Mouse (Mus musculus) midbrain, embryonic 12.5 days (tissue): Measurements from ENCODE around the gene Jmjd6. TPM values are rescaled to one million over a fixed set of nuclear protein-coding genes. Genes with fewer than 3 reads are reported as not detected.
"Not testable (repeated sequence)": the region's sequence is repeated elsewhere in the genome, so short reads cannot be mapped to it uniquely, and the experiment has no call there.

Experiments
- ATAC-seq: fragments of 200-750 bp; cut with Nextera tagmentation; 2 replicates; pipeline ENCODE4 v1.8.0; 2017; ENCODE audit warnings: low read depth, moderate TSS enrichment, moderate library complexity; ENCODE audit not compliant: low FRiP score
- H3K27ac ChIP-seq: fragments of 300-500 bp; sonication (generic); replicated peaks from 2 replicates; pipeline ENCODE4 v1.5.1; 2016; ENCODE audit warnings: mild to moderate bottlenecking
- H3K27me3 ChIP-seq: fragments of 300-500 bp; sonication (generic); 2 replicates; pipeline ENCODE4 v1.6.1; 2016; ENCODE audit warnings: mild to moderate bottlenecking
- H3K36me3 ChIP-seq: fragments of 300-500 bp; sonication (generic); 2 replicates; pipeline ENCODE4 v1.6.1; 2016
- H3K4me1 ChIP-seq: fragments of 300-500 bp; sonication (generic); 2 replicates; pipeline ENCODE4 v1.6.1; 2016
- H3K4me2 ChIP-seq: fragments of 300-500 bp; sonication (generic); replicated peaks from 2 replicates; pipeline ENCODE4 v1.6.1; 2016; ENCODE audit warnings: mild to moderate bottlenecking, moderate library complexity
- H3K4me3 ChIP-seq: fragments of 300-500 bp; sonication (generic); 2 replicates; pipeline ENCODE4 v1.5.1; 2016; ENCODE audit warnings: mild to moderate bottlenecking
- H3K9ac ChIP-seq: fragments of 300-500 bp; sonication (generic); replicated peaks from 2 replicates; pipeline ENCODE4 v1.6.1; 2016; ENCODE audit warnings: mild to moderate bottlenecking, moderate library complexity
- H3K9me3 ChIP-seq: fragments of 300-500 bp; sonication (generic); 2 replicates; pipeline ENCODE4 v1.6.1; 2016; ENCODE audit warnings: mild to moderate bottlenecking
- WGBS: fragments of 180-500 bp; shearing (Covaris S2); methylation state at CpG from one replicate; pipeline ENCODE4 v1.1.7; 2016; 5-methylcytosine and 5-hydroxymethylcytosine counted together
- polyA plus RNA-seq: library from polyadenylated mRNA; unstranded; fragments of >200 nt; fragmentation: Nextera tagmentation; extraction: Ambion mirVana; gene quantifications from 2 replicates; pipeline ENCODE4 v1.2.1, GENCODE M21; 2016

Gene Jmjd6
- polyA plus RNA-seq, 1 experiment from 2014 or later, result 95.2 TPM

DNA sequence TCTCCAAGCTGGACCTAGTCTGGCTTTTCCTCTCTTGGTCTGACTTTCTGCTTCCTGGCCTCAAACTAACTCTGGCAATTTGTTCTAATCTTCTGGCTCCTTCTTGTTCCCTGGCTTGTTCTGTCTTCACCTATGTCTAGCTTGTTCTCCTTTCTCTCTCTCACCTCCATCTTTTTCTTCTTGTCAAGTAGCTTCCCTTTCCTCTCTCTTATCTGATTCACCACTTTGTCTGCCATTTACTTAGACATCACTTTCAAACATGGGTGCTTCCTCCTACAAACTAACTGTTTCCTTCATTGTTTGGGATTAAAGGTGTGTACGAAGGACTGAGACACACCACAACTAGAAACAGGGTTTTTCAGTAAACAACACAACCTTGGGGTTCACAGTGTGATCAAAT lies 8.3 kb downstream of the Jmjd6 start:
- H3K4me1 ChIP-seq, result peaks cover 18% of the 10 kb centered on the region
- no peak overlapping the region for H3K9ac ChIP-seq
- no peak overlapping the region for H3K4me2 ChIP-seq
- H3K4me3 ChIP-seq, result no peak overlapping the region
- H3K36me3 ChIP-seq, result peaks cover 66% of the 10 kb centered on the region
- no peaks in the 10 kb centered on the region for H3K27me3 ChIP-seq
- no peak for ATAC-seq
- H3K27ac ChIP-seq, result no peak overlapping the region
- WGBS, result 98% methylated on average over 1 of the region's 1 CpGs
- H3K9me3 ChIP-seq, result no peaks in the 10 kb centered on the region

GRCm38 (mm10) chr11:116832172-116832685 lies 11.0 kb downstream of the Jmjd6 start:
- Histone ChIP-seq H3K27me3 (no peaks in the 10 kb centered on the region), H3K36me3 (peaks cover 40% of the 10 kb centered on the region), H3K27ac (peak overlapping the region; percentile 52), H3K4me3 (no peak overlapping the region), H3K4me1 (peaks cover 27% of the 10 kb centered on the region), H3K4me2 (no peak overlapping the region), H3K9me3 (no peaks in the 10 kb centered on the region), H3K9ac (no peak overlapping the region)
- WGBS, result 28% methylated on average over 4 of the region's 4 CpGs
- ATAC-seq, result no peak

- Histone ChIP-seq H3K4me1 (peaks cover 44% of the 10 kb centered on the region), H3K27ac (peak within 1 kb of the TSS; percentile 67), H3K4me2 (peak within 1 kb of the TSS; percentile 85), H3K9me3 (no peaks in the 10 kb centered on the region), H3K4me3 (peak within 1 kb of the TSS; percentile 75), H3K36me3 (0 out of 2 replicates have a peak, but pooled peaks cover 6% of the 10 kb centered on the region), H3K27me3 (no peaks in the 10 kb centered on the region), H3K9ac (peak within 1 kb of the TSS; percentile 84)
- under 1% methylated on average over 64 of the region's 71 CpGs for WGBS
- ATAC-seq, result peak; percentile 45
These were observed 15.6 kb downstream of the Jmjd6 start, which contains the start of gene Mxra7 for GRCm38 (mm10) chr11:116827534-116828165. Gene Mxra7, minus strand, starts transcription at chr11:116828046.

- H3K4me2 ChIP-seq, result peak overlapping the region; percentile 85
- peak overlapping the region; percentile 75 for H3K4me3 ChIP-seq
- H3K27me3 ChIP-seq, result no peaks in the 10 kb centered on the region
- no peak for ATAC-seq
- H3K9me3 ChIP-seq, result no peaks in the 10 kb centered on the region
- 0 out of 2 replicates have a peak, but pooled peaks cover 6% of the 10 kb centered on the region for H3K36me3 ChIP-seq
- 18% methylated on average over 17 of the region's 17 CpGs for WGBS
- H3K4me1 ChIP-seq, result peaks cover 47% of the 10 kb centered on the region
- H3K9ac ChIP-seq, result peak overlapping the region; percentile 84
- peak overlapping the region; percentile 67 for H3K27ac ChIP-seq
These were observed 16.4 kb downstream of the Jmjd6 start for GRCm38 (mm10) chr11:116826550-116827504.

DNA sequence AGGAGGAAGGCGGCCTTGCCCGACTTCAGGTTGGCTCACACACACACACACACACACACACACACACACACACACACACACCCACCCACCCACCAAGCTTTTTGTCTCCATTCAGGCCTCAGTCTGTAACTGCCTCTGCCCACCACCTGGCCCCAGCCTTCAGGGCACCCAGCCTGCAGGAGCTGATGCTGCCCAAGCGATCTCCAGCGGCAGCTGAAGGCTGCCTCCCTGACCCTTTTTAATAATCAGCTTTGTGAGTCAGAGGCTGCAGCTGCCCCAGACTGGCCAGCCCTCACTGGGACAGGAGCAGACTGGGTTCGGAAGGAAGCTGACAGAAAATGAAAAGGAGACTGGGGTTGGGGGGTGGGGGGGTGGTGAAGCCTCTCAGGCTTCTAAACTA lies 18.0 kb downstream of the Jmjd6 start:
- Histone ChIP-seq H3K4me1 (peaks cover 59% of the 10 kb centered on the region), H3K4me3 (0 out of 2 replicates have a peak overlapping the region, but pooled peaks have one; percentile 0), H3K27ac (peak overlapping the region; percentile 67), H3K4me2 (peak overlapping the region; percentile 85), H3K27me3 (no peaks in the 10 kb centered on the region), H3K9me3 (no peaks in the 10 kb centered on the region), H3K9ac (no peak overlapping the region; the same call in 1 of the 2 replicates), H3K36me3 (no peaks in the 10 kb centered on the region)
- 26% methylated on average over 4 of the region's 5 CpGs for WGBS
- 0 out of 2 replicates have a peak, but pooled peaks have one; percentile 19 for ATAC-seq

DNA sequence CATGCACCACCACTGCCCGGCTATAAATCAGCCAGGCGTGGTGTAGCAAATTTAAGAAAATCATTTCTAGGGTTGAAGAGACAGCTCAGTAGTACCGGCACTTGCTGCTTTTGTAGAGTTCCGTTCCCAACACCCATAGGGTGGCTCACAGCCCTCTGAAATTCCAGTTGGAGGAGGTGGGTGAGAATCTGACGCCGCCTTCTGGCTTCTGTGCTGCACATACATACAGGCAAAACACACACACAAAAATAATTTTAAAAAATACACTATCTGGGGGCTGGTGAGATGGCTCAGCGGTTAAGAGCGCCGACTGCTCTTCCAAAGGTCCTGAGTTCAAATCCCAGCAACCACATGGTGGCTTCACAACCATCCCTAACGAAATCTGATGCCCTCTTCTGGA lies 19.4 kb downstream of the Jmjd6 start:
- not testable (repeated sequence) for H3K4me3 ChIP-seq, H3K27ac ChIP-seq, H3K9me3 ChIP-seq, H3K36me3 ChIP-seq, H3K4me2 ChIP-seq, H3K9ac ChIP-seq, ATAC-seq, H3K27me3 ChIP-seq
- WGBS, result 98% methylated on average over 10 of the region's 10 CpGs
- peaks cover 57% of the 10 kb centered on the region for H3K4me1 ChIP-seq

DNA sequence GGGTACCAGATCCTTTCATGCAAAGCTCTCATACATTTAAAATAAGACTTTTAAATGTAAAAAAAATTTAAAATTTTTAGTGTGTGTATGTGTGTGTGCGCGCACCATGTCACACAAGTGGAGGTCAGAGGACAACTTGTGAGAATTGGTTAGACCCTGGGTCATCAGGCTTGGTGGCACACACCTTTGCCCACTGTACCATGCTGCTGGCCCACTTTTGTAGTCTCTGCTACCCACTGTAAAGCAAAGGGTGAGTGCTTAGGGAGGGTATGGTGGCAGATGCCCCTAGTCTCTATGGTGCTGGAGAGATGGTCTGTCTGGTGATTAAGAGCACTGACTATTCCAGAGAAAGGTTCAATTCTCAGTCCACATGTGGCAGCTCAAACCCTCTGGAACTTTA lies 20.0 kb downstream of the Jmjd6 start:
- no peak for ATAC-seq
- no peaks in the 10 kb centered on the region for H3K27me3 ChIP-seq
- H3K9me3 ChIP-seq, result no peaks in the 10 kb centered on the region
- no peak overlapping the region for H3K4me2 ChIP-seq
- WGBS, result 100% methylated on average over 2 of the region's 2 CpGs
- H3K4me3 ChIP-seq, result no peak overlapping the region
- H3K4me1 ChIP-seq, result peaks cover 54% of the 10 kb centered on the region
- no peak overlapping the region for H3K9ac ChIP-seq
- no peak overlapping the region for H3K27ac ChIP-seq
- H3K36me3 ChIP-seq, result no peaks in the 10 kb centered on the region

DNA sequence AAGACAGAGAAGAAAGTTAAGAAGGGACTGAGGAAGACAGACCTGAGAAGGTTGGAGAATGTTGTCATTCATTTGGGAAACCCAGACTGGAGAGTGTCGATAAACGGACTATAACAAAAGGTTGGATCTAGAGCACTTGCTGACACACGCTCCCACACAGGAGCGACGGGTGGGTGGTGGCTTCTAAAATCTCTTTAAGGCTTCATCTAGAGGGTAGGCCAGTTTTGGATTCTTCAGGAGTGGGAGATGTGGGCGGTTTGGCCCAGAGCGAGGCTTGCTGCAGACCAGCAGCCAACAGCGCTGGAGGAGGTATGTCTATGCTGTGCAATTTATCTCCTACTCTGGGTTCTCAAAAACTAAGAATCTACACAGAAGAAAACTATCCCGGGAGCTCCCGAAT lies 20.6 kb downstream of the Jmjd6 start:
- Histone ChIP-seq H3K4me1 (peaks cover 48% of the 10 kb centered on the region), H3K4me3 (no peak overlapping the region), H3K36me3 (no peaks in the 10 kb centered on the region), H3K4me2 (no peak overlapping the region), H3K9ac (no peak overlapping the region), H3K27me3 (no peaks in the 10 kb centered on the region), H3K27ac (no peak overlapping the region), H3K9me3 (no peaks in the 10 kb centered on the region)
- ATAC-seq, result no peak
- WGBS, result 92% methylated on average over 10 of the region's 10 CpGs

- Histone ChIP-seq H3K9ac (no peak overlapping the region), H3K4me1 (peaks cover 44% of the 10 kb centered on the region), H3K4me2 (no peak overlapping the region), H3K4me3 (no peak overlapping the region), H3K9me3 (no peaks in the 10 kb centered on the region), H3K27ac (no peak overlapping the region), H3K36me3 (no peaks in the 10 kb centered on the region), H3K27me3 (no peaks in the 10 kb centered on the region)
- ATAC-seq, result no peak
- WGBS, result 52% methylated on average over 10 of the region's 10 CpGs
These were observed 21.0 kb downstream of the Jmjd6 start for GRCm38 (mm10) chr11:116822215-116822614.

DNA sequence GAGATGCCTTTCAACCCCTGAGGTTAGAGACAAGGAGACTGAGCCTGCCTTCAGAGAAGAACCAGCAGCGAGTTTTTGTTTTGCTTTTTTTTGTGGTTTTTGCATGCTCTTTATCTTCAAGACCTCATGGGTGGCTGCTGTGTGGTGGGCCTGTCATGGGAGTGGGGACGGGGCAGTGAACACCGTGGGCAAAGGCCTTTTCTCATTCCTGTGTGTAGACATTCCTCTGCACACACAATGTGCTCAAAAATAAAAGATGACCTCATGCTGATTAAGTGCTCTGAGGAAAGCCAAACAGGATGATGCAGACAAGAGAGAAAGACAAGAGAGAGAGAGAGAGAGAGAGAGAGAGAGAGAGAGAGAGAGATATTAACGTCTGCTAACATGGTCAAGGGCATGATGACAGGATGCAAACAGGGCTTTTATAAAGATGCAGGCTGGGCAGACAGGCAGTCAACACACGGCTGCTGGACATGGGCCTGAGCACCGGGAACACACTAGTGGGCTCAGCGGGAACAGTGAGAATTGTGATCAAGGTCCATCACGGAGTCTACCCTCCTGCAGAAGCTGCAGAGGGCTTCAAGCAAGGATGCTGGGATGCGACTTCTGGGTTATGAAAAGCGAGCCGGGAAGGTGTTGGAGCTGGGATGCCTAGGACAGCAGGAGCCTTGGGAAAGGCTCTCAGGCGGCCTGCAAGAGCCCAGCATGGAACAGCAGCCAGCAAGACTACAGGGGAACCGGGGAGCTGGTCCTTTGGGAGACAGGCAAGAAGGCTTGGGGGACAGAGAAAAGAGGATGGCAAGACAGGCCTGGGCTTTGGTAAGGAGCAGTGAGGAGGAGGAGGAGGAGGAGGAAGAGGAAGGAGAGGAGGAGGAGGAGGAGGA lies 21.9 kb downstream of the Jmjd6 start:
- peak overlapping the region; percentile 5; the same call in 1 of the 2 replicates for H3K27ac ChIP-seq
- peaks cover 35% of the 10 kb centered on the region for H3K4me1 ChIP-seq
- no peaks in the 10 kb centered on the region for H3K36me3 ChIP-seq
- H3K9ac ChIP-seq, result no peak overlapping the region; the same call in 1 of the 2 replicates
- WGBS, result 52% methylated on average over 13 of the region's 13 CpGs
- no peaks in the 10 kb centered on the region for H3K27me3 ChIP-seq
- ATAC-seq, result no peak
- H3K4me3 ChIP-seq, result no peak overlapping the region
- H3K4me2 ChIP-seq, result no peak overlapping the region
- H3K9me3 ChIP-seq, result no peaks in the 10 kb centered on the region

GRCm38 (mm10) chr11:116819932-116820593 lies 23.2 kb downstream of the Jmjd6 start:
- Histone ChIP-seq H3K27me3 (no peaks in the 10 kb centered on the region), H3K27ac (no peak overlapping the region), H3K4me3 (no peak overlapping the region), H3K36me3 (no peaks in the 10 kb centered on the region), H3K4me1 (peaks cover 33% of the 10 kb centered on the region), H3K9ac (no peak overlapping the region), H3K4me2 (no peak overlapping the region), H3K9me3 (no peaks in the 10 kb centered on the region)
- no peak for ATAC-seq
- WGBS, result 95% methylated on average over 5 of the region's 5 CpGs
